Mouse (Mus musculus): ENCODE results near the gene Tpmt. TPM values are rescaled to one million over a fixed set of nuclear protein-coding genes. Genes with fewer than 3 reads are reported as not detected.

Tpmt gene
- total RNA-seq, 1 experiment from 2014 or later, result 3.5 TPM

- ATAC-seq (replicated peaks; ENCODE audit: insufficient number of reproducible peaks, low FRiP score, low TSS enrichment, poor library complexity, severe bottlenecking), result no peak
Measured at GRCm38 (mm10) chr13:46990376-46991011, 54.0 kb downstream of the Tpmt start.

- ATAC-seq (replicated peaks; ENCODE audit: insufficient number of reproducible peaks, low FRiP score, low TSS enrichment, poor library complexity, severe bottlenecking), result no peak
Measured at GRCm38 (mm10) chr13:46987941-46988340, 56.6 kb downstream of the Tpmt start.

- no peak for ATAC-seq (replicated peaks; ENCODE audit: insufficient number of reproducible peaks, low FRiP score, low TSS enrichment, poor library complexity, severe bottlenecking)
Measured at GRCm38 (mm10) chr13:46986208-46986607, 58.3 kb downstream of the Tpmt start.

GRCm38 (mm10) chr13:46983878-46984277 is 60.7 kb downstream of the Tpmt start:
- peak; percentile 57; the same call in 1 of the 2 replicates for ATAC-seq (replicated peaks; ENCODE audit: insufficient number of reproducible peaks, low FRiP score, low TSS enrichment, poor library complexity, severe bottlenecking)

- no peak for ATAC-seq (replicated peaks; ENCODE audit: insufficient number of reproducible peaks, low FRiP score, low TSS enrichment, poor library complexity, severe bottlenecking)
Measured at GRCm38 (mm10) chr13:46979836-46980490, 64.6 kb downstream of the Tpmt start.

- ATAC-seq (replicated peaks; ENCODE audit: insufficient number of reproducible peaks, low FRiP score, low TSS enrichment, poor library complexity, severe bottlenecking), result no peak
Measured at GRCm38 (mm10) chr13:46976532-46976931, 68.0 kb downstream of the Tpmt start.

GRCm38 (mm10) chr13:46975930-46976329 is 68.6 kb downstream of the Tpmt start:
- ATAC-seq (replicated peaks; ENCODE audit: insufficient number of reproducible peaks, low FRiP score, low TSS enrichment, poor library complexity, severe bottlenecking), result no peak

- ATAC-seq (replicated peaks; ENCODE audit: insufficient number of reproducible peaks, low FRiP score, low TSS enrichment, poor library complexity, severe bottlenecking), result no peak
Measured at GRCm38 (mm10) chr13:46975031-46975551, 69.4 kb downstream of the Tpmt start.

Other genes starting within 250 kb of the Tpmt start
- 13.3 to 20.2 TPM (median 18.5 TPM) in 3 replicates for gene Kif13a, start 114.9 kb downstream of the Tpmt start, total RNA-seq (2017)
- 0.38 to 0.68 TPM in 2 of 3 replicates, not detected in the other for gene Nhlrc1, start 29.9 kb downstream of the Tpmt start, total RNA-seq (2017)
- 20.7 to 30.7 TPM (median 23.5 TPM) in 3 replicates for gene Kdm1b, start 1.2 kb downstream of the Tpmt start, total RNA-seq (2017)
- 301 to 405 TPM (median 364 TPM) in 3 replicates for gene Dek, start 61.5 kb upstream of the Tpmt start, total RNA-seq (2017)
- 4.9 to 7.6 TPM (median 6.0 TPM) in 3 replicates for gene Rnf144b, start 77.9 kb upstream of the Tpmt start, total RNA-seq (2017)

Measured in monocyte, adult 5-6 weeks (primary cell).